Mouse (Mus musculus): ENCODE results near the gene Zbbx.

- no peak for TF ChIP-seq CTCF (IDR thresholded peaks at IDR 0.05; ENCODE audit: low read depth)
- no peak for TF ChIP-seq EP300 (IDR thresholded peaks at IDR 0.05; ENCODE audit: low read depth)
These were observed 79.1 kb downstream of the Zbbx start for GRCm38 (mm10) chr3:75085762-75086161.
